Mouse (Mus musculus): Measurements from ENCODE around the gene Lrrc20. TPM values are rescaled to one million over a fixed set of nuclear protein-coding genes. Genes with fewer than 3 reads are reported as not detected.

The Lrrc20 gene
- polyA plus RNA-seq, 1 experiment, result 20.3 TPM

DNA sequence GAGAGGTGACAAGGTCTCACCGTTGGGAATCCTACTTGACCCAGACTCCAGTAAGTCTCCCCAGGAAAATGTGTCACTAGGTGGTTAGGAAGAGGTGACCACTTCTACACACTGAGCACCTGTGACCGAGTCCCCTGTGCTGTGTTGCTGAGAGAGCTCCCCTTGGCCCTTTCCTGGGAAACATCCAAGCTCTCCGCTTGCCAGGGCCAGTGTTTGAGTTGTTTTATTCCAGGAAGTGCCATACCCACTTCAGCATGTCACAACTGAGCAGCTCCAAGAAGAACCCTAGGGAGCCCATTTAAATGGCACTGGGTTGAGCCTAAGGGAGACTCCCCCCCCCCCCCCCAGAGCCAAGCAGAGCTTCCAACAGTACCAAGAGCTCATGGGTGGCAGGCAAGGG is 150.9 kb downstream of the Lrrc20 start:
- DNase-seq (ENCODE audit: extremely low spot score in 1 of 2, low spot score in 1 of 2), result no peak

DNA sequence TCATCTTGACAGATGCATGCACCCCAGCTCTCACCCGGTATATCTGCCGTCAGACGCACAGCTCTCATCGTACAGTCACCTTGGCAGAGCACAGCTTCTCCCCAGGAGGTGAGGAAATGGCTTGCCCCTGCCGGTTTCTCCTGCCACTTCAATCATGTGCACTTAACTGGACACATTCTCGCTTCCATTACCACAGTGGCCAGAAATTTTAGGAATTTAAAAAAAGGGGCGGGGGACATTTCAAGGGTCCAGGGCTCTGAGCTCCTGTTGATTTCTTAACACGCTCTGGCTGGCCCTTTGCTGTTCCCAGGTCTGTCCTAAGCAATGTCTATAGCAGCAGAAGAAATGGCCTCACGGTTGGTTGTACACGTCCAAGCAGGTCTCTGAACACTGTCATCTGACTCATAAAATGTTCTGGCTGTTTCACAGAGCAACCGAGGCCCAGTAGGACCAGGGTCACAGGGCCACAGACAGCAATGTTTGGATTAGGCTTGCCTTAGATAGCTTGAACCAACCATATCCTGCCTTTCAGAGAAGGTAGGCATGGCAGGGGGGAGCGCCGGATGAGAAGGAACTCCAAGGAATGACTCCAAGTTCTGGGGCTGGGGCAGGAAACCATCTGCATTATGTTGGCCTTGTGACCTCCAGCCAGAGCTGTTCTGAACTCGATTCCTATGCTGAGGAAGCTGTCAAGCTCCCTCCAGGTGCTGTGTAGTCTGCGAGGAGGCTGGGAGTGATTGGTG is 151.8 kb downstream of the Lrrc20 start:
- DNase-seq (ENCODE audit: extremely low spot score in 1 of 2, low spot score in 1 of 2), result no peak

DNA sequence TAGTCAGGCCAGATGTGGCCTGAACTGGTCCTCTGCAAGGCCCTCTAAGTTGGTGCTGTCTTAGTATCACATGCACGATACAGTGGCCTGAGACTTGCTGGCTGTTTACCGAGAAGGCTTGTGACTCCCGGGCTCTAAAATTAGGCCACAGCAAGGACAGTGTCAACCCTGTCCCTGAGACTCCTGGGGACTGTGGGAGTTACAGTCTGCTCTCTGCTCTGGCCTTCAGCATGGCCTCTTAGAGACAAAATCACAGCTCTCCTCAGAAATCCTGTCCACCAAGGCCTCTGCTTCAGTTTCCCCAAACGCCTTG is 152.3 kb downstream of the Lrrc20 start:
- no peak for DNase-seq (ENCODE audit: extremely low spot score in 1 of 2, low spot score in 1 of 2)

Other genes starting within 250 kb of the Lrrc20 start
- gene Adamts14, start 202.4 kb upstream of the Lrrc20 start, polyA plus RNA-seq (2012; rRNA removed), result 0.38 and 0.50 TPM in 2 replicates
- 0.10 and 0.38 TPM in 2 replicates for gene Prf1, start 178.0 kb upstream of the Lrrc20 start, polyA plus RNA-seq (2012; rRNA removed)
- 11.6 and 13.5 TPM in 2 replicates for gene Pald1, start 92.3 kb upstream of the Lrrc20 start, polyA plus RNA-seq (2012; rRNA removed)
- 0.38 and 0.70 TPM in 2 replicates for gene Nodal, start 57.8 kb upstream of the Lrrc20 start, polyA plus RNA-seq (2012; rRNA removed)
- 27.3 and 28.9 TPM in 2 replicates for gene Eif4ebp2, start 23.1 kb upstream of the Lrrc20 start, polyA plus RNA-seq (2012; rRNA removed)
- 1.3 and 1.4 TPM in 2 replicates for gene Npffr1, start 119.7 kb downstream of the Lrrc20 start, polyA plus RNA-seq (2012; rRNA removed)
- gene Ppa1, start 172.8 kb downstream of the Lrrc20 start, polyA plus RNA-seq (2012; rRNA removed), result 105 and 113 TPM in 2 replicates
- 114 and 115 TPM in 2 replicates for gene Sar1a, start 204.5 kb downstream of the Lrrc20 start, polyA plus RNA-seq (2012; rRNA removed)
- gene Tysnd1, start 219.7 kb downstream of the Lrrc20 start, polyA plus RNA-seq (2012; rRNA removed), result 23.3 and 29.3 TPM in 2 replicates
- gene Aifm2, start 239.5 kb downstream of the Lrrc20 start, polyA plus RNA-seq (2012; rRNA removed), result 10.7 and 13.3 TPM in 2 replicates

All from frontal cortex, adult 2 months (tissue).